Mouse (Mus musculus) megakaryocyte, adult 5-6 weeks (primary cell): Measurements from ENCODE around the gene Spata46. TPM values are rescaled to one million over a fixed set of nuclear protein-coding genes. Genes with fewer than 3 reads are reported as not detected.

Experiments
- ATAC-seq: 2 replicates; pipeline ENCODE4 v1.8.0; 2016; ENCODE audit warnings: mild to moderate bottlenecking, inconsistent platforms; ENCODE audit not compliant: poor library complexity, severe bottlenecking
- total RNA-seq, 2 experiments: library from RNA; stranded (forward) in 1 of 2; stranded (reverse) in 1 of 2; fragments of 153-499, 151-499 nt in 1 of 2; fragments of 221-1000, 200-1000 nt in 1 of 2; gene quantifications; 2 replicates each; pipeline versions ENCODE4 v1.2.3 to v1.2.4; 2015 to 2017

The Spata46 gene
- not detected in 2 replicates for total RNA-seq (2015)
- total RNA-seq (2017) = not detected in 2 replicates

GRCm38 (mm10) chr1:170308503-170308902, at the start of gene Spata46:
Gene Spata46 (plus strand): TSS chr1:170308803.
- no peak for ATAC-seq

DNA sequence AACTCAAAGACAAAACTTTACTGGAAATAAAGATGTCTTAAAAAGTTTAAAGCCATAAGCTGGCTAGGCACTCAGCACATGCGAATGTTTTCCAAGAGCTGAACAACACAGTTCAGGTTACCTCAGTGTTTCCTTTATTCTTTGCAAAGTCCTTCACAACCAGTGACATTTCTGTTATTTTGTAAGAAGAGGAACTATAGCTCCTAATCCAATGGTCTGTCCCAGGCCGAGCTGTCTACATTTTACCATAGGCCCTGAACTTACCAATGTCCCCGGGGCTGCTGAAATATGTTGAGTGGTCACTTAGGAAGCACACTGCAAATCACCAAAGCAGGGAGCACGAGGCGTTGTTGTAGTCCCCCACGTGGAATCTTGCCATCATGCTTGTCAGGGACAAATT, 38.3 kb upstream of the Spata46 start:
- ATAC-seq = peak; percentile 64

- ATAC-seq = peak; percentile 60; the same call in 1 of the 2 replicates
Measured at GRCm38 (mm10) chr1:170270696-170271095, 37.9 kb upstream of the Spata46 start.

DNA sequence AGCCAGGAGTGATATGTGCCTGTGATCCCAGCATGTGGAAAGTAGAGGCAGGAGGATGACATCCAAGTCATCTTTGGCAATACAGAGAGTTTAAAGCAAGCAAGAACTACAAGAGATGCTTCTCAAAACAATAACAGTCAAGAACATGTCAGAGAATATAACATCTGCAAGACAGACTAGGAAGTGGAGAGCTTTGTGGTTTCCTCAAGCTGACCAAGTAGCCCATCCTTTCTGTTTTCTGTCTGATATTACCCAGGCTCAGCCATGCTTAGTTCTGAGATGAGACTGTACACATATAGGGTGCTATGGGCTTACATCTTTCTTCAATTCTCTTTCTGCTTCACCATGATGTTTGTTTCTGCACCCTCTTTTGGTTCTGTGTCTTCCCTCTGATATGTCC, 35.4 kb upstream of the Spata46 start:
- peak; percentile 38; the same call in 1 of the 2 replicates for ATAC-seq

DNA sequence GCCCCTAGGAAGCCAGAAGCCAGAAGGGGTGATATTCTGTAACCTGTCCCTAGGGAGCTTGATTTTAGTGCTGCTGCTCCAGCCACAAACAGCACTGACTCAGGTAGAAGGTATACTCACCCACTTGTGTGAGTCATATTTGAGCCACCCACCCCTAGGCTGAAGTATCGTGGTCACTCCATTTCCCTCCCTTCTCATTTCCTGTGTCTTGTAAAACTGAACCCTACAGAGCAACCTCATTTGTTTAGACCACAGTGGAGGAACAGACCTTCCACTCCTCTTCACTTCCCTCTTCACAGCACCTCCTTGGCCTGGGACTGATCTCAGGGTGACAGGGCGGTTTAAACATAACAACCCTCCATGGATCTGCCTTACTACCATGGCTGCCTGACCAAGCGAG, 31.6 kb upstream of the Spata46 start, which contains the start of gene Sh2d1b1:
Sh2d1b1 (plus strand) TSS at position 305 of the 400 bp plus-strand sequence.
- ATAC-seq = peak; percentile 88

- ATAC-seq = peak; percentile 96
Measured at GRCm38 (mm10) chr1:170282415-170283129, 26.0 kb upstream of the Spata46 start.

DNA sequence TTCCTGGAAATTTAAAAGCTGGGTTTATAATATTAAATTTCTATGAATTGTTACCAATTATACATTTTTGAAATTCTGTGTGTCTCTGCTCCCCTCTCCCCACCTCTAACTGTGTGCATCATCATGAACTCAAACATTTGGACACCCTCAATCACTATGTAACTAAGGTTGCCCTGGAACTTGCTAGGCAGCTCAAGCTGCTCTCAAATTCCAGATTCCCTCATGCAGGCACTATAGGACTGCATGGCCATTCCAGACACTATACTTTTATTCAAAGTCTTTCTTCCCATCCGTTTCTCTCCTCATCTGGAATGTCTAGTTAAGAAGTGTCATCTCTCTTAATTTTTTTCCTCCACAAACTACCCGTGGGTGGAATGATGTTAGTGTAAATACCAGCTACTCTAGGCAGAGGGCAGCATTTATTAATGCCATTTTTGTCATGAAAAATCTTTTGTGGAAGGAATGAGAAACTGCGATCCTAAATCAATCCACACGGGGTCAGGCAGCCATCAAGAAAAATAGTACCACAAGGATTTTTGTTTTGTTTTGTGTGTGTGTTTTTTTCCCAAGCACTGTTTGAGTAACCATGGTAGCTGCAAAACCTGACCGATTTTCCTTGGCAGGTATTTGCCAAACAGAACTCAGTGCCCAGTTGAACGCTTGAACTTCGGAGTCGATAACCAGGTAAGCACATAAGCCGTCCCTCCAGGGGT, 16.2 kb upstream of the Spata46 start:
- peak; percentile 74 for ATAC-seq

DNA sequence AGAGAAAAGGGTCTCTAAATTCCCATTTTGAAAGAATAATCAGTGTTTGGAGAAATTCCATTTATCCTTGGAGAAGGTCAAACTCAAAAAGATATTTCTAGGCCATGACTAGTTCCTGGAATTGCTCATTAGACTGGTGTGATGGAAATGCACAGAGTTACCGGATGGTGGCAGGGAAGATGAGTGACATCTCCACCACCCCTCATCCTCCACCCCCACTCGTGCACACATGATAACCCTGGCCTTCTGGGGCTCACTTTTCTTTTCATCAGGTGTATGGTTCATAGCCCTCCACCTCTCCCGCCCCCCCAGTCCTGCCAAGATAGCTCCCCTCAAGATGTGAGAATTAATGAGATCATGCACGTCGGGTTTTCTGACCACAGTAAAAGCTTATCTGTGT, 15.3 kb upstream of the Spata46 start:
- no peak for ATAC-seq

- ATAC-seq = no peak
Measured at GRCm38 (mm10) chr1:170294786-170295570, 13.6 kb upstream of the Spata46 start.

DNA sequence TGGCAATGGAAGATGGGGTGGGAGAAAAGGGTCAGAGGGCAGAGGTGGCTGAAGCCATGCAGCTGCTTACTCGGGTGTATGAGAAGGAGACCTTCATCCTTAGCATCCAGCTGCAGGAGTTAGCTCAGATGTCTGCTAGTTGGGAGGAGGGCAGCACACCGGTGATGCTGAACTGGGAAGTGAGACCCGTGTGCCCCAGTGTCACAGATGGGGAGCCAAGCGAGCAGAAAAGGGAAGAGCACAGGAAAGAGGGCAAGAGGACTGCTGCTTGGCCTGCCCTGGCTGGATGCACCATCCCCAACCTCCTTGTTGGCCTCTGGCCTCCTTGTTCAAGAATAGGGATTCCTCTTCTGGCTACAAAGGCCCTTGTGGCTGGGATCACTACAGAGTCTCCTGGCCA, 9.1 kb upstream of the Spata46 start:
- ATAC-seq = peak; percentile 36; the same call in 1 of the 2 replicates

- ATAC-seq = no peak
Measured at GRCm38 (mm10) chr1:170301686-170302085, 6.9 kb upstream of the Spata46 start.

DNA sequence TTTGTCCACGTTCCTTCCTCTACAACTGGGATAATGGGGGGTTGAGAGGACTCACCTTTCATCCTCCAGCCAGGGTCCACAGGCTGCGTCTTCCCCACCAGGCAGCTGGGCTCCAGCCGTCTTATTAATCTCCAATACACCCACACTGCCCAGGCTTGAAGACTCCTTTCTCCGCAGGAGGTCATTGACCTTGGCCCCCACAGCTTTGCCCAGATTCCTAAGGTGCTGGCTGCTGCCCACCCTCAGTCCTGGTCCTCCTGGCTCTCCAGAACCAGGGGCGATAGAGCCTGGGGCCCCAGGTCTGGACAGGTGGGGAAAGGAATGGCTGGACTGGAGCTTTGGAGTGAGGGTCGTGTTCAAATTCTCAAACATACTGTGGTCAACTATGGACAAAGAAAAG, 6.1 kb upstream of the Spata46 start:
- ATAC-seq = no peak

- no peak for ATAC-seq
Measured at GRCm38 (mm10) chr1:170303103-170303502, 5.5 kb upstream of the Spata46 start.

GRCm38 (mm10) chr1:170305002-170305401, 3.6 kb upstream of the Spata46 start:
- peak; percentile 88 for ATAC-seq

- ATAC-seq = no peak
Measured at GRCm38 (mm10) chr1:170306232-170306631, 2.4 kb upstream of the Spata46 start, which contains the start of gene Gm7694. Gene Gm7694 (minus strand): TSS chr1:170306332.

GRCm38 (mm10) chr1:170311431-170311830, 2.8 kb downstream of the Spata46 start:
- no peak for ATAC-seq

DNA sequence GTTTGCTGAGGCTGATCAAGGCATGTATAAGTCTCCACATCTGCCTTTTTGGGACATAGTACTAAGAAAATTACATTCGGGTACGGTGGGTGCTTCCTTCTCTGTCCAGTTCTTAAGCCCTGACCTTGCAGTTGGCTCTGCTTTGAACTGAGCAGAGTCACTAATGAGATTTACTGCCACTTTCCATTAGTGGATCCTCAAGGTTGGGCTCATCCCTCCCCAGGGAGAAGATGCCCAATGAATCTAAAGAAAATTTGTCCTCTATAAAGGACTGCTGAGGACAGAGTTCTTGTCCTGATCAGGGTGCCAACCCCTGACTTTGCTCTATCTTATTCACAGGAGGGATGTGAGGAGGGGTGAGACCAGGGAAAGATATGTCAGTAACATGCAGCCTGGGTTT, 13.4 kb downstream of the Spata46 start:
- ATAC-seq = no peak

DNA sequence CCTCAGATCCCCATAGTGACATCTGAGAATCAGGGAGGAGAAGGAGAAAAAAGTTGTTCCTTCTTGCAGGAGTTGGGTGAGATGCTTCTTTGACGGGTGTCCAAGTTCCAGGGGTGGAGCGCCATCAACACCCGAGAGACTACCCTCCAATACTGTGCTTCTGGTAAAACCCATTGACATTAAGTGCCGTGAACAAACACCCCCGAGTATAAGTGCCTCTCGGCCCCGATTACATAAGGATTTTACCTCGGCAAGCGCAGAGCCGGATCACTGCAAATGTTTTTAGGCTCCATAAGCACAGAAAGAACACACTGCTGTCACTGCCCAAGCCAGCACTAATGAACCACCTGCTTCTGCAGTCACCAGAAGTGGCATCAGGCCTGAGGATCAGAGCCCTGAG, 14.4 kb downstream of the Spata46 start:
- no peak for ATAC-seq

- ATAC-seq = no peak
Measured at GRCm38 (mm10) chr1:170324312-170324711, 15.7 kb downstream of the Spata46 start.

GRCm38 (mm10) chr1:170325277-170325676, 16.7 kb downstream of the Spata46 start:
- no peak for ATAC-seq

GRCm38 (mm10) chr1:170331926-170332325, 23.3 kb downstream of the Spata46 start:
- no peak for ATAC-seq
